Mouse (Mus musculus): ENCODE measurements around the gene Gm10666. TPM values are rescaled to one million over a fixed set of nuclear protein-coding genes. Genes with fewer than 3 reads are reported as not detected.

Gm10666 gene
- not detected in 4 replicates for total RNA-seq (2023; ENCODE audit: inconsistent age)

DNA sequence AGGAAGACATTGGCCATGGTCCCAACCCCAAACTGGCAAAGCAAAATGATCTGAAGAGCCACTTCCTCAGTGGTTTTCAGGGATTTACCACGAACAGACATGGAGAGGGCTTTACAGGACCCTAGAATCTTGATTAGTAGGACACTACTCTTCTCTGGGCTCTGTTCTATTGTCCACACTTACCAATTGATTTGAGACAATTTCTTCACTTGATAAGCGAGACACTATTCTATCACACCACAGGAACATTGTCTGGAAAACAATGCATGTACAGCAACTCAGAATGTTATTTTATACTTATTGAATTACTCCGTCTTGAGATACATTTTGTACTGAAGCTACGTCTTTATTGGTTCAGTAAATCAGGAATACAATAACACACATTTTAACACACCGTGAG, at the start of gene Gm10666:
Gene Gm10666, minus strand, starts transcription at position 101 of the 400 bp plus-strand sequence.

DNA sequence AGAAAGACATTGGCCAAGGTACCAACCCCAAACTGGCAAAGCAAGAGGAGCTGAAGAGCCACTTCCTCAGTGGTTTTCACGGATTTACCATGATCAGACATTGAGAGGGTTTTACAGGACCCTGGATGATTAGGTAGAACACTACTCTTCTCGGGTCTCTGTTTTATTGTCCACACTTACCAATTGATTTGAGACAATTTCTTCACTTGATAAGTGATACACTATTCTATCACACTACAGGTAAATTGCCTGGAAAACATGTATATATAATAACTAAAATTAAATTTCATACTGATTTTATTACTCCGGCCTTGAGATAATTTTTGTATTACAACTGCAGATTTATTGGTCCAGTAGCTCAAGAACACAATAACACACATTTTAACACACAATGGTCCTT, 29.4 kb upstream of the Gm10666 start, which contains the start of gene Vmn1r142:
Gene Vmn1r142, minus strand, starts transcription at position 101 of the 400 bp plus-strand sequence.

DNA sequence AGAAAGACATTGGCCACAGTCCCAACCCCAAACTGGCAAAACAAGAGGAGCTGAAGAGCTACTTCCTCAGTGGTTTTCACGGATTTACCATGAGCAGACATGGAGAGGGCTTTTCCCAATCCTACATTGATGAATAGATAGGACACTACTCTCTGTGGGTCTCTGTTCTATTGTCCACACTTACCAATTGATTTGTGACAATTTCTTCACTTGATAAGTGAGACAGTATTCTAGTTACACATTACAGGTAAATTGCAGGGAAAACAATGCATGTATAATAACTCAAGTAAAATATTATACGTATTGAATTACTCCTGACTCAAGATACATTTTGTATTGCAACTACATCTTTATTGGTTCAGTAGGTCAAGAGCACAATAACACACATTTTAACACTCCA, 16.4 kb downstream of the Gm10666 start, which contains the start of gene Gm16451:
Gene Gm16451, minus strand, starts transcription at position 101 of the 400 bp plus-strand sequence.

Other genes with a start within 250 kb of the Gm10666 start
- gene Gm5891, start 213.4 kb downstream of the Gm10666 start, total RNA-seq (2023; ENCODE audit: inconsistent age) = not detected in 4 replicates
- not detected in 4 replicates for gene Vmn1r137, start 140.2 kb downstream of the Gm10666 start, total RNA-seq (2023; ENCODE audit: inconsistent age)
- not detected in 4 replicates for gene Vmn1r138, start 105.8 kb downstream of the Gm10666 start, total RNA-seq (2023; ENCODE audit: inconsistent age)
- gene Gm6176, start 78.4 kb downstream of the Gm10666 start, total RNA-seq (2023; ENCODE audit: inconsistent age) = not detected in 4 replicates
- gene Vmn1r139, start 65.7 kb downstream of the Gm10666 start, total RNA-seq (2023; ENCODE audit: inconsistent age) = not detected in 4 replicates
- gene Gm16451, start 16.5 kb downstream of the Gm10666 start, total RNA-seq (2023; ENCODE audit: inconsistent age) = not detected in 4 replicates
- gene Vmn1r142, start 29.3 kb upstream of the Gm10666 start, total RNA-seq (2023; ENCODE audit: inconsistent age) = not detected in 4 replicates
- not detected in 4 replicates for gene Vmn1r143, start 54.6 kb upstream of the Gm10666 start, total RNA-seq (2023; ENCODE audit: inconsistent age)
- gene Gm8653, start 66.5 kb upstream of the Gm10666 start, total RNA-seq (2023; ENCODE audit: inconsistent age) = not detected in 4 replicates
- gene Gm8453, start 94.7 kb upstream of the Gm10666 start, total RNA-seq (2023; ENCODE audit: inconsistent age) = not detected in 4 replicates
- gene Gm4187, start 195.0 kb upstream of the Gm10666 start, total RNA-seq (2023; ENCODE audit: inconsistent age) = not detected in 4 replicates
- not detected in 4 replicates for gene Gm8660, start 236.3 kb upstream of the Gm10666 start, total RNA-seq (2023; ENCODE audit: inconsistent age)

Measured in B cell, adult (primary cell).